Mouse (Mus musculus) liver, embryonic 14.5 days (tissue): ENCODE measurements at regions not wholly inside any gene's neighbourhood (a gene's known extent, or its start where the extent isn't known, plus 50 kb on each side); places are given as distances from the start of the nearest gene placed in this dataset.

Experiments
- ATAC-seq: fragments of 200-750 bp; cut with Nextera tagmentation; 2 replicates; pipeline ENCODE4 v1.8.0; 2017; ENCODE audit warnings: moderate number of reproducible peaks, mild to moderate bottlenecking, moderate library complexity; ENCODE audit not compliant: insufficient read depth
- DNase-seq, 3 experiments: peaks; one replicate each; pipeline ENCODE4 v3.0.0-alpha.2; 2012 to 2013; ENCODE audit warnings: low read depth in 3 of 3, low spot score in 3 of 3
- H3K27ac ChIP-seq: fragments of 300-500 bp; sonication (generic); 2 replicates; pipeline ENCODE4 v1.5.1; 2014; ENCODE audit warnings: moderate library complexity, mild to moderate bottlenecking, control low read depth, inconsistent platforms
- H3K27me3 ChIP-seq: fragments of 300-500 bp; sonication (generic); 2 replicates; pipeline ENCODE4 v1.6.1; 2014; ENCODE audit warnings: mild to moderate bottlenecking, low read length, moderate library complexity; ENCODE audit not compliant: control insufficient read depth, insufficient read depth
- H3K36me3 ChIP-seq: fragments of 300-500 bp; sonication (generic); replicated peaks from 2 replicates; pipeline ENCODE4 v1.6.1; 2014; ENCODE audit warnings: low read depth; ENCODE audit not compliant: control insufficient read depth, insufficient read depth
- H3K4me1 ChIP-seq, 2 experiments: fragments of 200-500 bp in 1 of 2; fragments of 300-500 bp in 1 of 2; sonication (generic) in 1 of 2; replicated peaks; 2 replicates each; pipeline ENCODE4 v1.6.1; 2012 to 2014; ENCODE audit warnings: antibody characterized with exemption in 1 of 2, inconsistent platforms in 1 of 2, low read length in 1 of 2; ENCODE audit not compliant: control insufficient read depth in 2 of 2, insufficient read depth in 2 of 2
- H3K4me2 ChIP-seq: fragments of 300-500 bp; sonication (generic); 2 replicates; pipeline ENCODE4 v1.6.1; 2014; ENCODE audit warnings: low read depth, mild to moderate bottlenecking, control low read depth, moderate library complexity
- H3K4me3 ChIP-seq, 2 experiments: fragments of 200-500 bp in 1 of 2; fragments of 300-500 bp in 1 of 2; sonication (generic) in 1 of 2; 2 replicates each; pipeline ENCODE4 v1.5.1; 2012 to 2014; ENCODE audit warnings: low read depth in 2 of 2, low read length in 2 of 2, mild to moderate bottlenecking in 2 of 2, control low read depth in 1 of 2, inconsistent platforms in 1 of 2, moderate library complexity in 1 of 2; ENCODE audit not compliant: insufficient read depth in 1 of 2
- H3K9ac ChIP-seq: fragments of 300-500 bp; sonication (generic); replicated peaks from 2 replicates; pipeline ENCODE4 v1.6.1; 2014; ENCODE audit warnings: mild to moderate bottlenecking, control low read depth, moderate library complexity
- H3K9me3 ChIP-seq: fragments of 300-500 bp; sonication (generic); 2 replicates; pipeline ENCODE4 v1.6.1; 2016; ENCODE audit warnings: low read length, mixed read lengths; ENCODE audit not compliant: control insufficient read depth
- CTCF ChIP-seq: IDR thresholded peaks from 2 replicates; pipeline ENCODE4 v1.5.1; 2016; ENCODE audit warnings: antibody characterized with exemption, low read depth, control low read depth
- EP300 ChIP-seq: IDR thresholded peaks from 2 replicates; pipeline ENCODE4 v1.6.1; 2016; ENCODE audit warnings: antibody characterized with exemption, low read depth
- WGBS: fragments of 180-500 bp; shearing (Covaris S2); extraction: QIAGEN DNeasy Blood & Tissue Kit; methylation state at CpG from one replicate; pipeline ENCODE4 v1.1.7; 2014; ENCODE audit not compliant: insufficient replicate concordance; 5-methylcytosine and 5-hydroxymethylcytosine counted together

- DNase-seq (no peak), ATAC-seq (no peak)
- Histone ChIP-seq H3K27me3 (no peaks in the 10 kb centered on the region), H3K4me2 (no peak overlapping the region), H3K9me3 (no peaks in the 10 kb centered on the region), H3K27ac (no peak overlapping the region), H3K9ac (no peak overlapping the region), H3K36me3 (no peaks in the 10 kb centered on the region), H3K4me3 (no peak overlapping the region), H3K4me1 (no peaks in the 10 kb centered on the region)
- no peak for TF ChIP-seq EP300
- no peak for TF ChIP-seq CTCF
- 10% methylated on average over 1 of the region's 1 CpGs for WGBS
Measured at GRCm38 (mm10) chr12:92926942-92927341, 1078.0 kb upstream of the Sel1l start.

GRCm38 (mm10) chr12:92919920-92920319 is 1071.0 kb upstream of the Sel1l start:
- DNase-seq (no peak), ATAC-seq (no peak)
- no peak overlapping the region for H3K4me3 ChIP-seq
- no peak overlapping the region for H3K27ac ChIP-seq
- no peaks in the 10 kb centered on the region for H3K9me3 ChIP-seq
- no peaks in the 10 kb centered on the region for H3K27me3 ChIP-seq
- no peaks in the 10 kb centered on the region for H3K36me3 ChIP-seq
- no peaks in the 10 kb centered on the region for H3K4me1 ChIP-seq
- no peak overlapping the region for H3K9ac ChIP-seq
- no peak overlapping the region for H3K4me2 ChIP-seq
- 62% methylated on average over 3 of the region's 3 CpGs for WGBS
- TF ChIP-seq EP300: no peak
- TF ChIP-seq CTCF: no peak

GRCm38 (mm10) chr12:92916267-92916666 is 1067.3 kb upstream of the Sel1l start:
- DNase-seq (no peak), ATAC-seq (no peak)
- no peak overlapping the region for H3K9ac ChIP-seq
- H3K4me3 ChIP-seq: no peak overlapping the region
- WGBS: 30% methylated on average over 3 of the region's 3 CpGs
- no peak for TF ChIP-seq EP300
- no peak for TF ChIP-seq CTCF
- H3K4me1 ChIP-seq: no peaks in the 10 kb centered on the region
- H3K27me3 ChIP-seq: no peaks in the 10 kb centered on the region
- H3K27ac ChIP-seq: no peak overlapping the region
- no peaks in the 10 kb centered on the region for H3K36me3 ChIP-seq
- H3K9me3 ChIP-seq: no peaks in the 10 kb centered on the region
- H3K4me2 ChIP-seq: no peak overlapping the region

GRCm38 (mm10) chr12:92915776-92916175 is 1066.8 kb upstream of the Sel1l start:
- H3K27me3 ChIP-seq: no peaks in the 10 kb centered on the region
- no peak overlapping the region for H3K27ac ChIP-seq
- no peak for ATAC-seq
- H3K4me2 ChIP-seq: no peak overlapping the region
- no peaks in the 10 kb centered on the region for H3K4me1 ChIP-seq
- TF ChIP-seq CTCF (no peak), EP300 (no peak)
- H3K4me3 ChIP-seq: no peak overlapping the region
- DNase-seq: no peak
- H3K9ac ChIP-seq: no peak overlapping the region
- H3K36me3 ChIP-seq: no peaks in the 10 kb centered on the region
- H3K9me3 ChIP-seq: no peaks in the 10 kb centered on the region

- H3K4me3 ChIP-seq: no peak overlapping the region
- no peaks in the 10 kb centered on the region for H3K27me3 ChIP-seq
- H3K36me3 ChIP-seq: no peaks in the 10 kb centered on the region
- no peak overlapping the region for H3K9ac ChIP-seq
- no peak for DNase-seq
- H3K9me3 ChIP-seq: no peaks in the 10 kb centered on the region
- WGBS: 66% methylated on average over 1 of the region's 1 CpGs
- TF ChIP-seq EP300 (no peak), CTCF (no peak)
- no peak overlapping the region for H3K27ac ChIP-seq
- no peaks in the 10 kb centered on the region for H3K4me1 ChIP-seq
- no peak for ATAC-seq
- H3K4me2 ChIP-seq: no peak overlapping the region
Measured at GRCm38 (mm10) chr12:92915203-92915602, 1066.2 kb upstream of the Sel1l start.
